ENCODE assay signal across 21 mouse cellular contexts in the genomic region with DNA sequence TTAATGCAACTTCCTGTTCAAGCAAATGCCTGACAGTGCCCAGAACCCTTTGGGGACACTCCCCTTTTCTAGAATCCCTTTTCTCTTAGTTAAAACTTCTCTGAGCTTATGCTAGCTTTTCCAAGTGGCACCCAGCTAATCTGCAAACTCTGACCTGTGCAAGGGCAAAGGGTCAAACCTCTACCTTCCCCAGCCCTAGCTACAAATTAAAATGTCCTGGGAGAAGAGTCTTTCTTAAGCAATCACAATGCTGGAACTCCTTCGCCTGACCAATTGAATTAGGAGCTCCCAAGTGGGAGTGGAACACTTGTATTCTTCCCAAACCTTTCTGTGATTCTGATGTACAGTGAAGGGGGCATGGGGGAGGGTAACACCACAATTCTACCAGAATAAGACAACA. TPM values are rescaled to one million over a fixed set of nuclear protein-coding genes. Genes with fewer than 3 reads are reported as not detected.
DNase-seq lines count a peak whose midpoint lies in the region; TF ChIP-seq lines count a peak whose summit lies in the region.
"Had no signal": no experiment of that assay in that cellular context is flagged by ENCODE, and none has a peak within 500 bp of the region (broad histone marks: within the 10 kb centered on the region; RNA-seq: fewer than 3 reads in every experiment).

No protein-coding gene starts in this region.

- H3K27me3 ChIP-seq in cerebellum, adult 2 months (ENCODE audit: control insufficient read depth, insufficient read depth, low read length) = no peaks in the 10 kb centered on the region; the same call in 1 of the 2 replicates
- H3K27me3 ChIP-seq: embryonic facial prominence, embryonic 13.5 days; embryonic facial prominence, embryonic 15.5 days; forebrain, embryonic 12.5 days; Patski had no signal

- no peaks in the 10 kb centered on the region for H3K4me1 ChIP-seq in cerebellum, adult 2 months (ENCODE audit: control insufficient read depth, insufficient read depth, low read length)
- H3K4me1 ChIP-seq: embryonic facial prominence, embryonic 13.5 days; embryonic facial prominence, embryonic 15.5 days; forebrain, embryonic 12.5 days had no signal

- 81% methylated on average over 1 of the region's 1 CpGs for WGBS in cerebellum, adult 2 months

- DNase-seq in ES-CJ7 (ENCODE audit: low read depth, low spot score) (peak; percentile 56), R1 (ENCODE audit: low read depth, low spot score) (peak; percentile 45), adipocyte (ENCODE audit: low spot score) (peak; percentile 10)
- no peak for DNase-seq in lung, postnatal 10 days
- no peak for DNase-seq in cerebellum, adult 2 months
- DNase-seq: adrenal gland, adult 2 months; adrenal gland, postnatal 10 days; adrenal gland, postnatal 25 days; cerebellum, adult 11 months; cerebellum, adult 18-20 months; cerebellum, adult 9-10 months; cerebellum, postnatal 10 days; cerebellum, postnatal 25 days had no signal

- no peak overlapping the region for H3K4me3 ChIP-seq in cerebellum, adult 2 months (replicated peaks; ENCODE audit: insufficient read depth, low read depth, low read length)
- H3K4me3 ChIP-seq: embryonic facial prominence, embryonic 13.5 days; embryonic facial prominence, embryonic 15.5 days; erythroblast, embryonic 14.5 days; forebrain, embryonic 10.5 days; forebrain, embryonic 12.5 days had no signal

- TF ChIP-seq CTCF in cerebellum, adult 2 months (IDR thresholded peaks at IDR 0.05; ENCODE audit: borderline replicate concordance, insufficient read depth, low read depth, low read length) = no peak

- no peak for TF ChIP-seq POLR2A in cerebellum, adult 2 months (IDR thresholded peaks at IDR 0.05; ENCODE audit: borderline replicate concordance, insufficient read depth, low read length)

- no peak overlapping the region for H3K27ac ChIP-seq in cerebellum, adult 2 months (ENCODE audit: insufficient read depth, low read length)
- H3K27ac ChIP-seq: embryonic facial prominence, embryonic 13.5 days; embryonic facial prominence, embryonic 15.5 days; forebrain, embryonic 10.5 days; forebrain, embryonic 12.5 days had no signal

RNA-seq across cellular contexts. Expression of a gene that starts 59.2 kb away (rescaled TPM):
- 2.9 and 5.4 TPM in 2 replicates for polyA plus RNA-seq in cerebellum, adult 2 months (2012; rRNA removed)
- polyA plus RNA-seq: activated CD4-positive, CD25-positive, alpha-beta regulatory T cell, adult 4 months; erythroblast, embryonic 14.5 days; G1E; Patski had no signal

Comparison
In these comparisons a context has a peak if more than half of its experiments do, and no peak if none do; other contexts are left out.
1. DNase-seq: peak in ES-CJ7 (single experiment), R1 (single experiment) and adipocyte (single experiment); none in lung, postnatal 10 days (single experiment) and cerebellum, adult 2 months (0 of 2).